Comparison of ENCODE assay signal across 14 mouse cellular contexts in genomic region chr2:72148647-72149046, GRCm38 (mm10).
DNase-seq lines count a peak whose midpoint lies in the region; ATAC-seq lines count a peak whose summit lies in the region.
"Had no signal": no experiment of that assay in that cellular context is flagged by ENCODE, and none has a peak within 500 bp of the region (broad histone marks: within the 10 kb centered on the region; RNA-seq: fewer than 3 reads in every experiment).

No protein-coding gene starts in this region.

- no peak overlapping the region for H3K4me2 ChIP-seq in hindbrain, embryonic 13.5 days
- no peak overlapping the region for H3K4me2 ChIP-seq in heart, embryonic 12.5 days
- H3K4me2 ChIP-seq: embryonic facial prominence, embryonic 15.5 days; forebrain, embryonic 13.5 days; hindbrain, embryonic 15.5 days; liver, embryonic 12.5 days; midbrain, embryonic 12.5 days had no signal

- H3K27ac ChIP-seq in hindbrain, embryonic 10.5 days, result 0 out of 2 replicates have a peak overlapping the region, but pooled peaks have one; percentile 30
- H3K27ac ChIP-seq in hindbrain, embryonic 13.5 days, result no peak overlapping the region
- H3K27ac ChIP-seq in heart, embryonic 12.5 days (ENCODE audit: poor library complexity, severe bottlenecking), result peak overlapping the region; percentile 54; the same call in 1 of the 2 replicates
- H3K27ac ChIP-seq: embryonic facial prominence, embryonic 15.5 days; forebrain, embryonic 13.5 days; hindbrain, embryonic 15.5 days; liver, embryonic 12.5 days; midbrain, embryonic 12.5 days had no signal

- no peak for DNase-seq in hindbrain, embryonic 10.5 days (ENCODE audit: low spot score)
- DNase-seq in 3T3-L1 (ENCODE audit: low read depth, low spot score), result peak; percentile 71
- DNase-seq in Muller cell, postnatal 12 days (ENCODE audit: inconsistent ontology term), result peak; percentile 12
- no peak for DNase-seq in ovary, postnatal 14 days (ENCODE audit: low spot score)
- no peak for DNase-seq in T-cell, adult 2 months (ENCODE audit: low spot score)

- H3K4me3 ChIP-seq in hindbrain, embryonic 10.5 days, result no peak overlapping the region
- H3K4me3 ChIP-seq in hindbrain, embryonic 13.5 days, result no peak overlapping the region
- H3K4me3 ChIP-seq in heart, embryonic 12.5 days, result no peak overlapping the region
- H3K4me3 ChIP-seq: embryonic facial prominence, embryonic 15.5 days; forebrain, embryonic 13.5 days; hindbrain, embryonic 15.5 days; liver, embryonic 12.5 days; midbrain, embryonic 12.5 days had no signal

- no peak for ATAC-seq in hindbrain, embryonic 13.5 days (ENCODE audit: low FRiP score)
- no peak for ATAC-seq in heart, embryonic 12.5 days (ENCODE audit: insufficient number of reproducible peaks, low FRiP score)
- ATAC-seq: activated CD4-positive, CD25-positive, alpha-beta regulatory T cell, adult 4 months; forebrain, embryonic 13.5 days; liver, embryonic 12.5 days; lung, postnatal 0 days had no signal

- no peaks in the 10 kb centered on the region for H3K27me3 ChIP-seq in hindbrain, embryonic 10.5 days (ENCODE audit: insufficient read depth, poor library complexity, severe bottlenecking)
- H3K27me3 ChIP-seq in hindbrain, embryonic 13.5 days, result no peaks in the 10 kb centered on the region
- H3K27me3 ChIP-seq in heart, embryonic 12.5 days (replicated peaks), result no peaks in the 10 kb centered on the region
- H3K27me3 ChIP-seq: embryonic facial prominence, embryonic 15.5 days; forebrain, embryonic 13.5 days; hindbrain, embryonic 15.5 days had no signal

- WGBS in hindbrain, embryonic 10.5 days, result 66% methylated on average over 4 of the region's 4 CpGs
- WGBS in hindbrain, embryonic 13.5 days, result 68% methylated on average over 4 of the region's 4 CpGs
- WGBS in heart, embryonic 12.5 days, result 34% methylated on average over 4 of the region's 4 CpGs

- H3K36me3 ChIP-seq in hindbrain, embryonic 10.5 days, result no peaks in the 10 kb centered on the region
- no peaks in the 10 kb centered on the region for H3K36me3 ChIP-seq in hindbrain, embryonic 13.5 days
- no peaks in the 10 kb centered on the region for H3K36me3 ChIP-seq in heart, embryonic 12.5 days
- H3K36me3 ChIP-seq: embryonic facial prominence, embryonic 15.5 days; hindbrain, embryonic 15.5 days; liver, embryonic 12.5 days; midbrain, embryonic 12.5 days had no signal

- no peak overlapping the region for H3K9ac ChIP-seq in hindbrain, embryonic 13.5 days
- no peak overlapping the region for H3K9ac ChIP-seq in heart, embryonic 12.5 days
- H3K9ac ChIP-seq: embryonic facial prominence, embryonic 15.5 days; forebrain, embryonic 13.5 days; hindbrain, embryonic 15.5 days; liver, embryonic 12.5 days; midbrain, embryonic 12.5 days had no signal

- no peaks in the 10 kb centered on the region for H3K9me3 ChIP-seq in hindbrain, embryonic 10.5 days
- no peaks in the 10 kb centered on the region for H3K9me3 ChIP-seq in hindbrain, embryonic 13.5 days
- no peaks in the 10 kb centered on the region for H3K9me3 ChIP-seq in heart, embryonic 12.5 days (replicated peaks)
- H3K9me3 ChIP-seq: embryonic facial prominence, embryonic 15.5 days; forebrain, embryonic 13.5 days; hindbrain, embryonic 15.5 days; liver, embryonic 12.5 days; midbrain, embryonic 12.5 days had no signal

- peaks cover 17% of the 10 kb centered on the region for H3K4me1 ChIP-seq in hindbrain, embryonic 10.5 days (replicated peaks)
- H3K4me1 ChIP-seq in hindbrain, embryonic 13.5 days (replicated peaks), result 0 out of 2 replicates have a peak, but pooled peaks cover 7% of the 10 kb centered on the region
- peaks cover 33% of the 10 kb centered on the region for H3K4me1 ChIP-seq in heart, embryonic 12.5 days (replicated peaks)
- H3K4me1 ChIP-seq: hindbrain, embryonic 15.5 days had no signal

Comparison
In these comparisons a context has a peak if more than half of its experiments do, and no peak if none do; other contexts are left out.
1. DNase-seq: peak in 3T3-L1 (single experiment) and Muller cell, postnatal 12 days (single experiment); none in hindbrain, embryonic 10.5 days (single experiment), ovary, postnatal 14 days (single experiment) and T-cell, adult 2 months (single experiment).